Mouse (Mus musculus) heart, postnatal 0 days (tissue): Measurements from ENCODE around the gene C1ql3.

Source experiments
- CTCF ChIP-seq: IDR thresholded peaks from 2 replicates; pipeline ENCODE4 v1.5.1; 2016; ENCODE audit warnings: antibody characterized with exemption, control low read depth, low read depth
- EP300 ChIP-seq: IDR thresholded peaks from 2 replicates; pipeline ENCODE4 v1.6.1; 2016; ENCODE audit warnings: antibody characterized with exemption, low read depth

GRCm38 (mm10) chr2:13010460-13011341 is 905 bp downstream of the C1ql3 start:
- TF ChIP-seq CTCF (peak; percentile 33; the same call in 1 of the 2 replicates), EP300 (no peak)
